Mouse (Mus musculus): ENCODE results near the gene Zfp112. TPM values are rescaled to one million over a fixed set of nuclear protein-coding genes. Genes with fewer than 3 reads are reported as not detected.

The Zfp112 gene
- 2.3 TPM in 2 replicates for polyA plus RNA-seq (2021; fragmentation: Nextera tagmentation)
- long read RNA-seq, experiment 1, partial matches to known transcripts = 2 of 7 reads
- long read RNA-seq, experiment 1, other reads (novel, unspliced or antisense) = 2 of 7 reads
- long read RNA-seq, experiment 2, transcript Zfp112-203 (1 exons, 2,107 nt) = major isoform, 11 of 24 reads
- long read RNA-seq, experiment 2, partial matches to known transcripts = 0 of 24 reads
- long read RNA-seq, experiment 2, other reads (novel, unspliced or antisense) = 11 of 24 reads

DNA sequence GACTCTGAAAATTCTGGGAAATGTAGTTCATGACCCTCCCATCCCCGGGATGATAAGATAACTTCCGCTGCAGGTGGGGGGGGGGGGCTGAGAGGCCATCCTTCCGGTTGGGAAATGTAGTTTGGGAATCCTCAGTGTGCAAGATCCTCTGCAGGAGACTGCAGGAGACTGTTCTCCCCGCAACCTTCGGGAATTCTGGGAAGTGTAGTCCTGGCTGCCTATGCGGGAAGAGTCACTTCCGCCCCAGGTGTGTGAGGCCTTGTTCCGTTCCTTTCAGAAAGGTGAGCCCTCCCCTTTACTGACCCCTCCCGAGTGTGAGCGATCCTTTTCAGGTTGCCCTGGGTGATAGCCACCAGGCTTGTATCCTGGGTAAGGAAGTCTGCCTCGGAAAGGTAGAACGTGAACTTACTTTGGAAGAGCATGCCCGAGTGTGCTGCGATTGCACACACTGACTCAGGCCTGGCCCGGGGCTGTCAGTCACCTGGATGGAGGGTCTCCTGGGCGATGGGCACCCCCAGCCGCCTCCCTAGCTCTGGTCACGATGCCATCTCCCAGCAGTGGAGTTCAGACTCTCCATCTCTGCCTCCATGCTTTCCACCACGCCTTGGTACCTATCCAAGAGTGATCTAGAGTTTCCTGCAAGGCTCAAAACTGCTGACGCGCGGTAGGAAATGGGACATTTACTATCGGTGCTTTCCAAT lies at the start of gene Zfp112:
Gene Zfp112, plus strand, starts transcription at position 159 of the 701 bp plus-strand sequence.

DNA sequence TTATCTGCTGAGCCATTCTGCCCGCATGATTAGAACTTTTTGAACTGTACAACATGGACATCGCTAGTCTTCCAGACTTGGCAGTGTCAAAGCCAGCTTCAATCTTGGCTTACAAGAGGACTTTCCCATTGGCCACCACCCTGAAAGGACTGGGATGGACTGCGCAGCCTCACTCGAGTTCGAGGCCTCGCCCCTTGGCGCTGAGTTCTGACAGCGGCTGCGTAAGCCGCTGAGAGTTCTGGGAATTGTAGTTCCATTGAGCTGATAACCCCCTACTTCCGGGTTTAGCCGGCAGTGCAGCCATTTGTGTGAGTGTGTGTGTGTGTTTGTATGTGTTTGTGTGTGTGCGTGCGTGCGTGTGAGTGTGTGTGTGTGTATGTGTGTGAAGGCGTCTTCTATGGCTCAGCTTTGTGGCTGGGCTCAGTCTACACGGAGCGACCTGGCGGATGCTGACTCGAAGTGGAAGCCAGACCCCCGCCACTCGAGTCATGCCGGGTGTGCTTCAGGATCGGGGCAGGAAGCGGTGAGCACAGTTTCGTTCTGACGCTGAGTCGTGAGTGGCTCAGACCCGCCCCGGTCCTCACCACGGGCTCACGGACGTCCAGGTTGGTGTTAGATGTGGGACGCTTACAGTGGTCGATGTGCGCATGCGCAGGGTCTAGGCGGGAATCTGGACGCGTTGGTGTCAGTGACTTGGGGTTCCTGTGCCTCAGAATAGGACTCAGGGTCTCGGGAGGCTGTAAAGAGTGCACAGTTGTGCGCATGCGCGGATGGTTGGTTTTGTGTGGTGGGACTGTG lies 30.3 kb upstream of the Zfp112 start, which contains the start of gene Zfp180:
Gene Zfp180, plus strand, starts transcription at position 291 of the 798 bp plus-strand sequence.

GRCm38 (mm10) chr7:24133996-24134828 lies 22.1 kb downstream of the Zfp112 start, which contains the start of gene Zfp235:
Zfp235 (plus strand) TSS chr7:24134169.

GRCm38 (mm10) chr7:24174618-24175336 lies 62.7 kb downstream of the Zfp112 start, which contains the start of gene Zfp114:
Zfp114 (plus strand) TSS chr7:24175060.

Other genes starting within 250 kb of the Zfp112 start
- gene Vmn1r177, start 245.9 kb upstream of the Zfp112 start, polyA plus RNA-seq (2021; fragmentation: Nextera tagmentation) = not detected in 2 replicates
- not detected in 2 replicates for gene Vmn1r178, start 220.3 kb upstream of the Zfp112 start, polyA plus RNA-seq (2021; fragmentation: Nextera tagmentation)
- not detected in 2 replicates for gene Vmn1r179, start 185.3 kb upstream of the Zfp112 start, polyA plus RNA-seq (2021; fragmentation: Nextera tagmentation)
- gene Vmn1r180, start 161.7 kb upstream of the Zfp112 start, polyA plus RNA-seq (2021; fragmentation: Nextera tagmentation) = not detected in 2 replicates
- not detected in 2 replicates for gene Vmn1r181, start 137.7 kb upstream of the Zfp112 start, polyA plus RNA-seq (2021; fragmentation: Nextera tagmentation)
- not detected in 2 replicates for gene V1rd19, start 110.6 kb upstream of the Zfp112 start, polyA plus RNA-seq (2021; fragmentation: Nextera tagmentation)
- gene Vmn1r183, start 59.1 kb upstream of the Zfp112 start, polyA plus RNA-seq (2021; fragmentation: Nextera tagmentation) = not detected in 2 replicates
- gene Zfp180, start 30.4 kb upstream of the Zfp112 start, polyA plus RNA-seq (2021; fragmentation: Nextera tagmentation) = 18.2 and 19.7 TPM in 2 replicates
- 11.1 and 12.1 TPM in 2 replicates for gene Zfp235, start 21.9 kb downstream of the Zfp112 start, polyA plus RNA-seq (2021; fragmentation: Nextera tagmentation)
- 0.94 and 1.2 TPM in 2 replicates for gene Zfp114, start 62.7 kb downstream of the Zfp112 start, polyA plus RNA-seq (2021; fragmentation: Nextera tagmentation)
- gene Zfp111, start 99.1 kb downstream of the Zfp112 start, polyA plus RNA-seq (2021; fragmentation: Nextera tagmentation) = 1.5 and 1.8 TPM in 2 replicates
- gene Zfp109, start 125.2 kb downstream of the Zfp112 start, polyA plus RNA-seq (2021; fragmentation: Nextera tagmentation) = 3.6 and 3.8 TPM in 2 replicates
- 2.3 and 2.5 TPM in 2 replicates for gene Zfp108, start 142.5 kb downstream of the Zfp112 start, polyA plus RNA-seq (2021; fragmentation: Nextera tagmentation)
- 6.3 and 7.2 TPM in 2 replicates for gene Zfp93, start 158.1 kb downstream of the Zfp112 start, polyA plus RNA-seq (2021; fragmentation: Nextera tagmentation)
- 12.8 and 14.5 TPM in 2 replicates for gene Zfp61, start 188.9 kb downstream of the Zfp112 start, polyA plus RNA-seq (2021; fragmentation: Nextera tagmentation)
- 10.7 and 11.8 TPM in 2 replicates for gene Zfp94, start 204.4 kb downstream of the Zfp112 start, polyA plus RNA-seq (2021; fragmentation: Nextera tagmentation)
- gene Tescl, start 221.6 kb downstream of the Zfp112 start, polyA plus RNA-seq (2021; fragmentation: Nextera tagmentation) = not detected in 2 replicates
- not detected in 2 replicates for gene Lypd5, start 236.9 kb downstream of the Zfp112 start, polyA plus RNA-seq (2021; fragmentation: Nextera tagmentation)